11 mouse cellular contexts compared by ENCODE assay signal in genomic region chr15:103301547-103302340, GRCm38 (mm10). TPM values are rescaled to one million over a fixed set of nuclear protein-coding genes. Genes with fewer than 3 reads are reported as not detected.
DNase-seq lines count a peak whose midpoint lies in the region; ATAC-seq lines count a peak whose summit lies in the region.
"Had no signal": no experiment of that assay in that cellular context is flagged by ENCODE, and none has a peak within 500 bp of the region (broad histone marks: within the 10 kb centered on the region; RNA-seq: fewer than 3 reads in every experiment).

No protein-coding gene starts in this region.

- H3K9ac ChIP-seq in kidney, embryonic 14.5 days (ENCODE audit: low read depth, low read length): peak overlapping the region; percentile 14; the same call in 1 of the 2 replicates
- H3K9ac ChIP-seq in embryonic facial prominence, embryonic 14.5 days (ENCODE audit: low read depth, low read length): peak overlapping the region; percentile 36
- peak overlapping the region; percentile 47 for H3K9ac ChIP-seq in intestine, embryonic 16.5 days (ENCODE audit: low read depth, low read length)
- peak overlapping the region; percentile 55 for H3K9ac ChIP-seq in neural tube, embryonic 11.5 days (ENCODE audit: low read length)

- no peaks in the 10 kb centered on the region for H3K27me3 ChIP-seq in kidney, embryonic 14.5 days (ENCODE audit: control insufficient read depth, insufficient read depth, low read length)
- H3K27me3 ChIP-seq in embryonic facial prominence, embryonic 14.5 days (replicated peaks; ENCODE audit: control insufficient read depth, insufficient read depth, low read length): no peaks in the 10 kb centered on the region
- H3K27me3 ChIP-seq in intestine, embryonic 16.5 days (replicated peaks; ENCODE audit: control insufficient read depth, insufficient read depth, low read length): no peaks in the 10 kb centered on the region
- no peaks in the 10 kb centered on the region for H3K27me3 ChIP-seq in neural tube, embryonic 11.5 days (ENCODE audit: control insufficient read depth, insufficient read depth, low read length)

- peak overlapping the region; percentile 98 for H3K27ac ChIP-seq in kidney, embryonic 14.5 days (ENCODE audit: low read depth, low read length)
- peak overlapping the region; percentile 94 for H3K27ac ChIP-seq in embryonic facial prominence, embryonic 14.5 days (replicated peaks; ENCODE audit: low read depth, low read length)
- H3K27ac ChIP-seq in intestine, embryonic 16.5 days (ENCODE audit: low read length): peak overlapping the region; percentile 60
- H3K27ac ChIP-seq in neural tube, embryonic 11.5 days (ENCODE audit: low read depth, low read length): peak overlapping the region; percentile 99

- no peak for ATAC-seq in kidney, embryonic 14.5 days (ENCODE audit: low FRiP score, low TSS enrichment)
- no peak for ATAC-seq in embryonic facial prominence, embryonic 14.5 days (ENCODE audit: low read depth)
- no peak for ATAC-seq in intestine, embryonic 16.5 days
- ATAC-seq in neural tube, embryonic 11.5 days (ENCODE audit: insufficient read depth, low FRiP score, low TSS enrichment): no peak
- no peak for ATAC-seq in megakaryocyte-erythroid progenitor cell, adult 5-6 weeks (replicated peaks; ENCODE audit: low FRiP score, low TSS enrichment, poor library complexity, severe bottlenecking)

- peaks cover 82% of the 10 kb centered on the region for H3K4me1 ChIP-seq in kidney, embryonic 14.5 days (ENCODE audit: control insufficient read depth, insufficient read depth, low read length)
- H3K4me1 ChIP-seq in embryonic facial prominence, embryonic 14.5 days (ENCODE audit: control insufficient read depth, insufficient read depth, low read length): peaks cover 81% of the 10 kb centered on the region
- peaks cover 60% of the 10 kb centered on the region for H3K4me1 ChIP-seq in intestine, embryonic 16.5 days (ENCODE audit: control insufficient read depth, insufficient read depth, low read length)
- H3K4me1 ChIP-seq in neural tube, embryonic 11.5 days (ENCODE audit: control insufficient read depth, insufficient read depth, low read length): peaks cover 87% of the 10 kb centered on the region

- no peaks in the 10 kb centered on the region for H3K9me3 ChIP-seq in kidney, embryonic 14.5 days (ENCODE audit: control insufficient read depth, low read length)
- no peaks in the 10 kb centered on the region for H3K9me3 ChIP-seq in embryonic facial prominence, embryonic 14.5 days (ENCODE audit: control insufficient read depth, low read length)
- no peaks in the 10 kb centered on the region for H3K9me3 ChIP-seq in intestine, embryonic 16.5 days (ENCODE audit: control insufficient read depth, low read length)
- no peaks in the 10 kb centered on the region for H3K9me3 ChIP-seq in neural tube, embryonic 11.5 days (ENCODE audit: control insufficient read depth, low read length)

- no peak overlapping the region for H3K4me3 ChIP-seq in kidney, embryonic 14.5 days (ENCODE audit: low read length)
- H3K4me3 ChIP-seq in embryonic facial prominence, embryonic 14.5 days (ENCODE audit: low read depth, low read length): no peak overlapping the region
- H3K4me3 ChIP-seq in intestine, embryonic 16.5 days (ENCODE audit: low read length): no peak overlapping the region
- no peak overlapping the region for H3K4me3 ChIP-seq in neural tube, embryonic 11.5 days (ENCODE audit: low read depth, low read length)

- peaks cover 20% of the 10 kb centered on the region for H3K36me3 ChIP-seq in kidney, embryonic 14.5 days (ENCODE audit: control insufficient read depth, insufficient read depth, low read length)
- H3K36me3 ChIP-seq in embryonic facial prominence, embryonic 14.5 days (ENCODE audit: control insufficient read depth, insufficient read depth, low read length): peaks cover 28% of the 10 kb centered on the region
- peaks cover 5% of the 10 kb centered on the region; the same call in 1 of the 2 replicates for H3K36me3 ChIP-seq in intestine, embryonic 16.5 days (ENCODE audit: control insufficient read depth, insufficient read depth, low read length)
- H3K36me3 ChIP-seq in neural tube, embryonic 11.5 days (ENCODE audit: control insufficient read depth, insufficient read depth, low read length): no peaks in the 10 kb centered on the region; the same call in 1 of the 2 replicates

- no peak for DNase-seq in kidney, adult 18-20 months
- DNase-seq in embryonic facial prominence, embryonic 14.5 days (ENCODE audit: low spot score): no peak
- DNase-seq in neural tube, embryonic 11.5 days (ENCODE audit: low spot score): peak; percentile 54
- DNase-seq in MN1 (ENCODE audit: low spot score): no peak
- DNase-seq in left cerebral cortex, adult 8-10 months (ENCODE audit: low spot score in 2 of 2): no peak

- peak overlapping the region; percentile 6; the same call in 1 of the 2 replicates for H3K4me2 ChIP-seq in kidney, embryonic 14.5 days (replicated peaks; ENCODE audit: low read depth, low read length)
- no peak overlapping the region; the same call in 1 of the 2 replicates for H3K4me2 ChIP-seq in embryonic facial prominence, embryonic 14.5 days (ENCODE audit: low read depth, low read length)
- H3K4me2 ChIP-seq in intestine, embryonic 16.5 days (ENCODE audit: low read depth, low read length): no peak overlapping the region
- peak overlapping the region; percentile 42 for H3K4me2 ChIP-seq in neural tube, embryonic 11.5 days (ENCODE audit: low read depth)

- WGBS in kidney, embryonic 14.5 days: 11% methylated on average over 5 of the region's 5 CpGs
- 23% methylated on average over 5 of the region's 5 CpGs for WGBS in embryonic facial prominence, embryonic 14.5 days
- 33% methylated on average over 5 of the region's 5 CpGs for WGBS in intestine, embryonic 16.5 days
- WGBS in neural tube, embryonic 11.5 days: 10% methylated on average over 5 of the region's 5 CpGs

RNA-seq across cellular contexts. Expression of gene Gpr84, which starts 8.7 kb away (rescaled TPM):
- 0.47 and 0.69 TPM in 2 replicates for polyA plus RNA-seq in kidney, embryonic 14.5 days (2014; fragmentation: Nextera tagmentation; extraction: Ambion mirVana)
- polyA plus RNA-seq in embryonic facial prominence, embryonic 14.5 days (2014; fragmentation: Nextera tagmentation; extraction: Ambion mirVana): 0.13 and 0.47 TPM in 2 replicates
- 0.09 and 0.20 TPM in 2 replicates for polyA plus RNA-seq in intestine, embryonic 16.5 days (2015; fragmentation: Nextera tagmentation; extraction: Ambion mirVana)
- polyA plus RNA-seq in neural tube, embryonic 11.5 days (2014; fragmentation: Nextera tagmentation; extraction: Ambion mirVana): 0.34 and 0.50 TPM in 2 replicates
- 0.49 TPM in 1 of 2 replicates, not detected in the other for total RNA-seq in megakaryocyte-erythroid progenitor cell, adult 5-6 weeks (2014; fragmentation: Nextera tagmentation)
- 0.34 and 1.3 TPM in 2 replicates for total RNA-seq in megakaryocyte-erythroid progenitor cell, adult 5-6 weeks (2017)
- total RNA-seq in left cerebral cortex, adult 8-10 months (2022): 1 to 10 TPM in 2 of 4 experiments, under 1 TPM in 2; 0.76 to 6.8 (median 2.8) TPM
- total RNA-seq: neutrophil, adult 5-6 weeks had no signal
- polyA plus RNA-seq: thymus, postnatal 0 days had no signal

RNA-seq across cellular contexts. Expression of gene Copz1, which starts 29.2 kb away (rescaled TPM):
- polyA plus RNA-seq in kidney, embryonic 14.5 days (2014; fragmentation: Nextera tagmentation; extraction: Ambion mirVana): 290 and 322 TPM in 2 replicates
- polyA plus RNA-seq in embryonic facial prominence, embryonic 14.5 days (2014; fragmentation: Nextera tagmentation; extraction: Ambion mirVana): 274 and 289 TPM in 2 replicates
- polyA plus RNA-seq in intestine, embryonic 16.5 days (2015; fragmentation: Nextera tagmentation; extraction: Ambion mirVana): 297 and 298 TPM in 2 replicates
- polyA plus RNA-seq in neural tube, embryonic 11.5 days (2014; fragmentation: Nextera tagmentation; extraction: Ambion mirVana): 307 and 317 TPM in 2 replicates
- 218 and 249 TPM in 2 replicates for total RNA-seq in megakaryocyte-erythroid progenitor cell, adult 5-6 weeks (2014; fragmentation: Nextera tagmentation)
- 53.9 and 91.2 TPM in 2 replicates for total RNA-seq in megakaryocyte-erythroid progenitor cell, adult 5-6 weeks (2017)
- 10 to 100 TPM; 90.9 to 93.2 (median 91.9) TPM for total RNA-seq in left cerebral cortex, adult 8-10 months (2022)

RNA-seq across cellular contexts. Expression of gene Zfp385a, which starts 38.1 kb away (rescaled TPM):
- polyA plus RNA-seq in kidney, embryonic 14.5 days (2014; fragmentation: Nextera tagmentation; extraction: Ambion mirVana): 12.3 and 18.2 TPM in 2 replicates
- polyA plus RNA-seq in embryonic facial prominence, embryonic 14.5 days (2014; fragmentation: Nextera tagmentation; extraction: Ambion mirVana): 18.4 and 19.0 TPM in 2 replicates
- polyA plus RNA-seq in intestine, embryonic 16.5 days (2015; fragmentation: Nextera tagmentation; extraction: Ambion mirVana): 3.6 and 4.1 TPM in 2 replicates
- polyA plus RNA-seq in neural tube, embryonic 11.5 days (2014; fragmentation: Nextera tagmentation; extraction: Ambion mirVana): 26.1 and 27.5 TPM in 2 replicates
- total RNA-seq in megakaryocyte-erythroid progenitor cell, adult 5-6 weeks (2014; fragmentation: Nextera tagmentation): 23.4 and 28.7 TPM in 2 replicates
- 1.7 and 2.1 TPM in 2 replicates for total RNA-seq in megakaryocyte-erythroid progenitor cell, adult 5-6 weeks (2017)
- 10 to 100 TPM; 60.6 to 78.6 (median 69.1) TPM for total RNA-seq in left cerebral cortex, adult 8-10 months (2022)

RNA-seq across cellular contexts. Expression of gene Nfe2, which starts 43.5 kb away (rescaled TPM):
- polyA plus RNA-seq in kidney, embryonic 14.5 days (2014; fragmentation: Nextera tagmentation; extraction: Ambion mirVana): 3.1 and 3.9 TPM in 2 replicates
- 2.1 and 2.5 TPM in 2 replicates for polyA plus RNA-seq in embryonic facial prominence, embryonic 14.5 days (2014; fragmentation: Nextera tagmentation; extraction: Ambion mirVana)
- polyA plus RNA-seq in intestine, embryonic 16.5 days (2015; fragmentation: Nextera tagmentation; extraction: Ambion mirVana): 3.4 and 5.2 TPM in 2 replicates
- 6.5 and 7.3 TPM in 2 replicates for polyA plus RNA-seq in neural tube, embryonic 11.5 days (2014; fragmentation: Nextera tagmentation; extraction: Ambion mirVana)
- 145 and 147 TPM in 2 replicates for total RNA-seq in megakaryocyte-erythroid progenitor cell, adult 5-6 weeks (2014; fragmentation: Nextera tagmentation)
- 124 and 142 TPM in 2 replicates for total RNA-seq in megakaryocyte-erythroid progenitor cell, adult 5-6 weeks (2017)
- not detected for total RNA-seq in left cerebral cortex, adult 8-10 months (2022)
- total RNA-seq: layer of hippocampus, postnatal 14 days had no signal

Comparison
In these comparisons a context has a peak if more than half of its experiments do, and no peak if none do; other contexts are left out.
1. H3K4me2 ChIP-seq: peak in kidney, embryonic 14.5 days (single experiment) and neural tube, embryonic 11.5 days (single experiment); none in embryonic facial prominence, embryonic 14.5 days (single experiment) and intestine, embryonic 16.5 days (single experiment).
2. Peak in every context shown above with its lines, with median percentiles within 50 percentile points of each other: H3K27ac ChIP-seq and H3K9ac ChIP-seq.